Mouse (Mus musculus) heart, embryonic 12.5 days (tissue): Measurements from ENCODE around the gene Rbl2. TPM values are rescaled to one million over a fixed set of nuclear protein-coding genes. Genes with fewer than 3 reads are reported as not detected.

Source experiments
- ATAC-seq: fragments of 200-750 bp; cut with Nextera tagmentation; 2 replicates; pipeline ENCODE4 v1.8.0; 2017; ENCODE audit warnings: moderate TSS enrichment, moderate library complexity; ENCODE audit not compliant: insufficient number of reproducible peaks, low FRiP score
- H3K27ac ChIP-seq: fragments of 300-500 bp; sonication (generic); 2 replicates; pipeline ENCODE4 v1.5.1; 2016; ENCODE audit warnings: mild to moderate bottlenecking, moderate library complexity; ENCODE audit not compliant: poor library complexity, severe bottlenecking
- H3K27me3 ChIP-seq: fragments of 300-500 bp; sonication (generic); replicated peaks from 2 replicates; pipeline ENCODE4 v1.6.1; 2016; ENCODE audit warnings: mild to moderate bottlenecking, moderate library complexity
- H3K36me3 ChIP-seq: fragments of 300-500 bp; sonication (generic); 2 replicates; pipeline ENCODE4 v1.6.1; 2016; ENCODE audit warnings: mild to moderate bottlenecking, moderate library complexity
- H3K4me1 ChIP-seq: fragments of 300-500 bp; sonication (generic); replicated peaks from 2 replicates; pipeline ENCODE4 v1.6.1; 2016; ENCODE audit warnings: mild to moderate bottlenecking
- H3K4me2 ChIP-seq: fragments of 300-500 bp; sonication (generic); 2 replicates; pipeline ENCODE4 v1.6.1; 2016; ENCODE audit warnings: mild to moderate bottlenecking, moderate library complexity
- H3K4me3 ChIP-seq: fragments of 300-500 bp; sonication (generic); 2 replicates; pipeline ENCODE4 v1.5.1; 2016; ENCODE audit warnings: mild to moderate bottlenecking
- H3K9ac ChIP-seq: fragments of 300-500 bp; sonication (generic); 2 replicates; pipeline ENCODE4 v1.6.1; 2016; ENCODE audit warnings: mild to moderate bottlenecking, moderate library complexity
- H3K9me3 ChIP-seq: fragments of 300-500 bp; sonication (generic); replicated peaks from 2 replicates; pipeline ENCODE4 v1.6.1; 2016; ENCODE audit warnings: mild to moderate bottlenecking, moderate library complexity
- WGBS: fragments of 180-500 bp; shearing (Covaris S2); methylation state at CpG from one replicate; pipeline ENCODE4 v1.1.7; 2016; 5-methylcytosine and 5-hydroxymethylcytosine counted together
- polyA plus RNA-seq: library from polyadenylated mRNA; unstranded; fragments of >200 nt; fragmentation: Nextera tagmentation; extraction: Ambion mirVana; gene quantifications from 2 replicates; pipeline ENCODE4 v1.2.1, GENCODE M21; 2016

Gene Rbl2
- 18.5 and 21.1 TPM in 2 replicates for polyA plus RNA-seq

GRCm38 (mm10) chr8:91069834-91070233 is at the start of gene Rbl2:
TSS of gene Rbl2 (plus strand) at chr8:91070057.
- Histone ChIP-seq H3K27ac (peak within 1 kb of the TSS; percentile 67), H3K4me3 (peak within 1 kb of the TSS; percentile 85), H3K27me3 (no peaks in the 10 kb centered on the region), H3K9ac (peak within 1 kb of the TSS; percentile 79), H3K9me3 (no peaks in the 10 kb centered on the region), H3K4me1 (peaks cover 15% of the 10 kb centered on the region), H3K36me3 (no peaks in the 10 kb centered on the region), H3K4me2 (peak within 1 kb of the TSS; percentile 65)
- ATAC-seq = peak; percentile 95
- under 1% methylated on average over 25 of the region's 25 CpGs for WGBS

GRCm38 (mm10) chr8:91034417-91034816 is 35.4 kb upstream of the Rbl2 start:
- Histone ChIP-seq H3K4me1 (no peaks in the 10 kb centered on the region), H3K4me3 (no peak overlapping the region), H3K9ac (no peak overlapping the region), H3K27ac (no peak overlapping the region), H3K4me2 (no peak overlapping the region), H3K27me3 (no peaks in the 10 kb centered on the region), H3K9me3 (no peaks in the 10 kb centered on the region), H3K36me3 (peaks cover 83% of the 10 kb centered on the region)
- 87% methylated on average over 6 of the region's 6 CpGs for WGBS
- ATAC-seq = no peak

- Histone ChIP-seq H3K27me3 (no peaks in the 10 kb centered on the region), H3K4me2 (no peak overlapping the region), H3K4me3 (no peak overlapping the region), H3K9me3 (no peaks in the 10 kb centered on the region), H3K9ac (no peak overlapping the region), H3K27ac (no peak overlapping the region), H3K4me1 (no peaks in the 10 kb centered on the region), H3K36me3 (peaks cover 86% of the 10 kb centered on the region)
- WGBS = 82% methylated on average over 6 of the region's 6 CpGs
- no peak for ATAC-seq
Observed at GRCm38 (mm10) chr8:91036905-91037304, 33.0 kb upstream of the Rbl2 start.

- H3K27ac ChIP-seq = no peak overlapping the region
- H3K9me3 ChIP-seq = no peaks in the 10 kb centered on the region
- ATAC-seq = no peak
- no peaks in the 10 kb centered on the region for H3K4me1 ChIP-seq
- no peak overlapping the region for H3K4me3 ChIP-seq
- no peaks in the 10 kb centered on the region for H3K27me3 ChIP-seq
- H3K4me2 ChIP-seq = no peak overlapping the region
- H3K9ac ChIP-seq = no peak overlapping the region
- WGBS = 97% methylated on average over 1 of the region's 1 CpGs
- peaks cover 91% of the 10 kb centered on the region for H3K36me3 ChIP-seq
Observed at GRCm38 (mm10) chr8:91038637-91039036, 31.2 kb upstream of the Rbl2 start.

GRCm38 (mm10) chr8:91046370-91046769 is 23.5 kb upstream of the Rbl2 start:
- Histone ChIP-seq H3K4me3 (no peak overlapping the region), H3K4me1 (peaks cover 7% of the 10 kb centered on the region), H3K9ac (no peak overlapping the region), H3K9me3 (no peaks in the 10 kb centered on the region), H3K4me2 (no peak overlapping the region), H3K27me3 (no peaks in the 10 kb centered on the region), H3K36me3 (peaks cover 68% of the 10 kb centered on the region), H3K27ac (no peak overlapping the region)
- WGBS = 90% methylated on average over 4 of the region's 4 CpGs
- ATAC-seq = no peak

DNA sequence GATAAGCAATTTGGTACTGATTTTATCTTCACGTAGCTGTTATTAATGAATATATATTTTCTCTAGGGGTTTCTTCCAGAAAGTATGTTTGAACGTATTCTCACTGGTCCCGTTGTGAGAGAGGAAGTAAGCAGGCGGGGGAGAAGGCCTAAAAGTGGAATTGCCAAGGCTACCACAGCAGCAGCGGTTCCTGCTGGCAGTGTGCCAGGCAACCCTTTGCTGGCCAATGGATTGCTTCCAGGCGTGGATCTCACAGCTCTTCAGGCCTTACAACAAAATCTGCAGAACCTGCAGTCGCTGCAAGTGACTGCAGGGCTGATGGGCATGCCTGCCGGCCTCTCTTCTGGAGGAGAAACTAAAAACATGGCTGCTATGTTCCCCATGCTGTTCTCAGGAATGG is 18.8 kb upstream of the Rbl2 start:
- 36% methylated on average over 8 of the region's 8 CpGs for WGBS
- H3K9me3 ChIP-seq = no peaks in the 10 kb centered on the region
- no peak overlapping the region for H3K9ac ChIP-seq
- no peak overlapping the region for H3K27ac ChIP-seq
- H3K4me3 ChIP-seq = no peak overlapping the region
- H3K27me3 ChIP-seq = no peaks in the 10 kb centered on the region
- H3K4me2 ChIP-seq = no peak overlapping the region
- H3K4me1 ChIP-seq = peaks cover 8% of the 10 kb centered on the region
- ATAC-seq = 0 out of 2 replicates have a peak, but pooled peaks have one; percentile 59
- H3K36me3 ChIP-seq = peaks cover 47% of the 10 kb centered on the region

DNA sequence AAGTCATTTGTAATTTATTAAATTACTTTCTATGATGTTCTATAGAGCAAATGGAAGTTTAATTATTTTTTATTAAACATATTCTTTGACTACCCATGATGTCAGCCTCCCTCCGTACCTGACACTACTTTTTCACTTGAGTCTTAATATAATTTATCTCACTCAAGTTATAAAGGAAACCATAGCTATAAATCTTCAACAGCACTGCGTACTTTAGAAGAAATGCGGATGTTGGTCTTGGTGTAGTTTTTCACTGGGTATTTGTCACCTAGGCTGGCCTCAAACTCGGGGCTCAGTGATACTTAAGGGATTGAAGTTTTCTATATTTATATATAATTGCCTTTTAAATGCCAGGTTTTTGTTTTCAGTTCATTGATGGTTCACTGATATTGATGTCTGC is 15.4 kb upstream of the Rbl2 start:
- H3K4me3 ChIP-seq = no peak overlapping the region
- no peak for ATAC-seq
- peaks cover 37% of the 10 kb centered on the region for H3K36me3 ChIP-seq
- no peak overlapping the region for H3K27ac ChIP-seq
- H3K4me1 ChIP-seq = peaks cover 8% of the 10 kb centered on the region
- H3K4me2 ChIP-seq = no peak overlapping the region
- WGBS = 91% methylated on average over 4 of the region's 4 CpGs
- no peak overlapping the region for H3K9ac ChIP-seq
- H3K27me3 ChIP-seq = no peaks in the 10 kb centered on the region
- H3K9me3 ChIP-seq = no peaks in the 10 kb centered on the region

- Histone ChIP-seq H3K4me1 (0 out of 2 replicates have a peak, but pooled peaks cover 6% of the 10 kb centered on the region), H3K4me3 (no peak overlapping the region), H3K27ac (no peak overlapping the region), H3K9ac (no peak overlapping the region), H3K36me3 (peaks cover 22% of the 10 kb centered on the region), H3K9me3 (no peaks in the 10 kb centered on the region), H3K27me3 (no peaks in the 10 kb centered on the region), H3K4me2 (no peak overlapping the region)
- no peak for ATAC-seq
- WGBS = 64% methylated on average over 3 of the region's 3 CpGs
Observed at GRCm38 (mm10) chr8:91056848-91057247, 13.0 kb upstream of the Rbl2 start.

GRCm38 (mm10) chr8:91059086-91059578 is 10.7 kb upstream of the Rbl2 start:
- no peak overlapping the region for H3K4me3 ChIP-seq
- peaks cover 16% of the 10 kb centered on the region for H3K36me3 ChIP-seq
- H3K27me3 ChIP-seq = no peaks in the 10 kb centered on the region
- no peak overlapping the region for H3K9ac ChIP-seq
- H3K27ac ChIP-seq = no peak overlapping the region
- H3K4me1 ChIP-seq = 0 out of 2 replicates have a peak, but pooled peaks cover 6% of the 10 kb centered on the region
- no peaks in the 10 kb centered on the region for H3K9me3 ChIP-seq
- no peak; the same call in 1 of the 2 replicates for ATAC-seq
- H3K4me2 ChIP-seq = no peak overlapping the region

GRCm38 (mm10) chr8:91059884-91060510 is 9.9 kb upstream of the Rbl2 start:
- no peak overlapping the region for H3K4me2 ChIP-seq
- H3K36me3 ChIP-seq = peaks cover 11% of the 10 kb centered on the region
- no peaks in the 10 kb centered on the region for H3K27me3 ChIP-seq
- no peak overlapping the region for H3K9ac ChIP-seq
- no peak for ATAC-seq
- no peaks in the 10 kb centered on the region for H3K9me3 ChIP-seq
- H3K27ac ChIP-seq = no peak overlapping the region
- H3K4me1 ChIP-seq = 0 out of 2 replicates have a peak, but pooled peaks cover 6% of the 10 kb centered on the region
- 73% methylated on average over 7 of the region's 7 CpGs for WGBS
- no peak overlapping the region for H3K4me3 ChIP-seq

GRCm38 (mm10) chr8:91060555-91061471 is 9.0 kb upstream of the Rbl2 start:
- 0 out of 2 replicates have a peak, but pooled peaks have one; percentile 51 for ATAC-seq

More at GRCm38 (mm10) chr8:91060555-91061471, 9.0 kb upstream of the Rbl2 start:
- Histone ChIP-seq H3K4me2 (peak overlapping the region; percentile 16; the same call in 1 of the 2 replicates), H3K9me3 (no peaks in the 10 kb centered on the region), H3K36me3 (peaks cover 9% of the 10 kb centered on the region), H3K4me1 (0 out of 2 replicates have a peak, but pooled peaks cover 6% of the 10 kb centered on the region), H3K4me3 (no peak overlapping the region), H3K27me3 (no peaks in the 10 kb centered on the region), H3K9ac (no peak overlapping the region), H3K27ac (no peak overlapping the region)
- 66% methylated on average over 19 of the region's 19 CpGs for WGBS
